Mouse (Mus musculus): Measurements from ENCODE around the gene Fam174b.

Fam174b gene

GRCm38 (mm10) chr7:73749339-73749738 is 9.2 kb downstream of the Fam174b start:
- no peak for DNase-seq (ENCODE audit: low spot score)

GRCm38 (mm10) chr7:73749983-73750382 is 9.9 kb downstream of the Fam174b start:
- no peak for DNase-seq (ENCODE audit: low spot score)

- DNase-seq (ENCODE audit: low spot score), result no peak
Observed at GRCm38 (mm10) chr7:73753598-73753997, 13.5 kb downstream of the Fam174b start.

- no peak for DNase-seq (ENCODE audit: low spot score)
Observed at GRCm38 (mm10) chr7:73755377-73756110, 15.4 kb downstream of the Fam174b start.

- no peak for DNase-seq (ENCODE audit: low spot score)
Observed at GRCm38 (mm10) chr7:73761691-73762189, 21.6 kb downstream of the Fam174b start.

- DNase-seq (ENCODE audit: low spot score), result no peak
Observed at GRCm38 (mm10) chr7:73764679-73765078, 24.6 kb downstream of the Fam174b start.

- DNase-seq (ENCODE audit: low spot score), result no peak
Observed at GRCm38 (mm10) chr7:73765186-73765903, 25.2 kb downstream of the Fam174b start.

GRCm38 (mm10) chr7:73769224-73769623 is 29.1 kb downstream of the Fam174b start:
- DNase-seq (ENCODE audit: low spot score), result no peak

- no peak for DNase-seq (ENCODE audit: low spot score)
Observed at GRCm38 (mm10) chr7:73771384-73772274, 31.5 kb downstream of the Fam174b start.

- DNase-seq (ENCODE audit: low spot score), result no peak
Observed at GRCm38 (mm10) chr7:73772275-73772765, 32.2 kb downstream of the Fam174b start.

- no peak for DNase-seq (ENCODE audit: low spot score)
Observed at GRCm38 (mm10) chr7:73774781-73775180, 34.7 kb downstream of the Fam174b start.

- DNase-seq (ENCODE audit: low spot score), result no peak
Observed at GRCm38 (mm10) chr7:73777777-73778176, 37.7 kb downstream of the Fam174b start.

- DNase-seq (ENCODE audit: low spot score), result no peak
Observed at GRCm38 (mm10) chr7:73784736-73785428, 44.8 kb downstream of the Fam174b start.

- DNase-seq (ENCODE audit: low spot score), result no peak
Observed at GRCm38 (mm10) chr7:73785815-73786214, 45.7 kb downstream of the Fam174b start.

- no peak for DNase-seq (ENCODE audit: low spot score)
Observed at GRCm38 (mm10) chr7:73787513-73787912, 47.4 kb downstream of the Fam174b start.

- DNase-seq (ENCODE audit: low spot score), result no peak
Observed at GRCm38 (mm10) chr7:73791096-73791495, 51.0 kb downstream of the Fam174b start.

- no peak for DNase-seq (ENCODE audit: low spot score)
Observed at GRCm38 (mm10) chr7:73792155-73792554, 52.1 kb downstream of the Fam174b start.

GRCm38 (mm10) chr7:73792641-73793040 is 52.5 kb downstream of the Fam174b start:
- DNase-seq (ENCODE audit: low spot score), result no peak

GRCm38 (mm10) chr7:73809261-73809660 is 69.2 kb downstream of the Fam174b start:
- DNase-seq (ENCODE audit: low spot score), result no peak

GRCm38 (mm10) chr7:73811439-73811838 is 71.3 kb downstream of the Fam174b start:
- no peak for DNase-seq (ENCODE audit: low spot score)

- DNase-seq (ENCODE audit: low spot score), result no peak
Observed at GRCm38 (mm10) chr7:73812176-73812575, 72.1 kb downstream of the Fam174b start.

Measured in testis, postnatal 14 days (tissue).